Mouse (Mus musculus): ENCODE measurements at regions not wholly inside any gene's neighbourhood (a gene's known extent, or its start where the extent isn't known, plus 50 kb on each side); places are given as distances from the start of the nearest gene placed in this dataset.

DNA sequence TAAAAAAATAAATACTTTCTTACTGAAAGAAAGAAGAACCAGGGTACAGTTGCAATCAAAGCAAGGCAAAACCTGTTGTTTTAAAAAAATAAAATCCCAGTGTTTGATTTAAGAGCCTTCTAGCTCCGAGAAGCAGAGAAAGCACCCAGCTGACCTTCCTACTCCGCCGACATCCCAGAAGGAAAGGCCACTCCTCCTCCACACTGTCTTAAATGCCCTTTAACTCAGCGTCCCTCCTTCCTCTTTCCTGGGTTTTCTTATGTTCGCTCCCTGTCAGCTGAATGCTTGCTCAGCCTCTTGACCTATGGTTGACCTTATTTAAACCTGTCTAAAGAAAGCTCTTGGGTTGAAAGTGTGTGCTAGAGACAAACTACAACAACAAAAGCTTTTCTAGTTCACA, 79.1 kb downstream of the Sptssa start:
- no peak for DNase-seq (ENCODE audit: low read depth)

DNA sequence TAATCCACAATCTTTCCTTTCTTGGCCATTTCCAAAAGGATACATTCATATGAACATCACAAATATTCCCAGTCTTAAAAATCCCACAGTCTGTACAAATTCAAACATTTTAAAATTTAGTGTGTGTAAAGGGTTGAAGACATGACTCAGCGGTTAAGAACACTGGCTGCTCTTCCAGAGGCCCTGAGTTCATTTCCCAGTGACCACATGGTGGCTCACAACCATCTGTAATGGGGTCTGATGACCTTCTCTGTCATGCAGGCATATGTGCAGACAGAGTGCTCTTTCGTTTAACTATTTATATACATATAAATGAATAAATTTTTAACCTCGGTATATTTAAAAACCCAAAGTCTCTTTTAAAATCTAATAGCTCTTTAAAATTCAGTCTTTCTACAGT, 79.6 kb downstream of the Sptssa start:
- DNase-seq (ENCODE audit: low read depth): no peak

GRCm38 (mm10) chr12:54572866-54573265, 83.5 kb downstream of the Sptssa start:
- DNase-seq (ENCODE audit: low read depth): no peak

GRCm38 (mm10) chr12:54568078-54568931, 88.1 kb downstream of the Sptssa start:
- DNase-seq (ENCODE audit: low read depth): peak; percentile 62

DNA sequence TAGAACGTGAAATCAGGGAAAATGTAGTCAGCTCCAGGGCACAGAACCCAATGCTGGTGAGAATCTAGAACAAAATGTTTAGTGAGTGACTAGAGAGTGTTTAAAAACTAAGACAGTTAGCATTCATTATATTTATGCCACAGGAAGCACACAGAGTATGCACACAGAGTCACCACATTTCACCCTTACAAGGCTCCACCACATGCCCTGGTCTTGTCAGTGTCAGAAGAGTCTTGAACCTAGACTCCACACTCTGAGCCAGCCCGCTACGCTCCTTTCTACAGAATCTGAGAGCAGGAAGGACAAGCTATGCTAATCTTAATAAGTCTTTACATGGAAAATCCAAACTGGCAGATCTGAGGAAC, 89.0 kb downstream of the Sptssa start:
- no peak for DNase-seq (ENCODE audit: low read depth)

DNA sequence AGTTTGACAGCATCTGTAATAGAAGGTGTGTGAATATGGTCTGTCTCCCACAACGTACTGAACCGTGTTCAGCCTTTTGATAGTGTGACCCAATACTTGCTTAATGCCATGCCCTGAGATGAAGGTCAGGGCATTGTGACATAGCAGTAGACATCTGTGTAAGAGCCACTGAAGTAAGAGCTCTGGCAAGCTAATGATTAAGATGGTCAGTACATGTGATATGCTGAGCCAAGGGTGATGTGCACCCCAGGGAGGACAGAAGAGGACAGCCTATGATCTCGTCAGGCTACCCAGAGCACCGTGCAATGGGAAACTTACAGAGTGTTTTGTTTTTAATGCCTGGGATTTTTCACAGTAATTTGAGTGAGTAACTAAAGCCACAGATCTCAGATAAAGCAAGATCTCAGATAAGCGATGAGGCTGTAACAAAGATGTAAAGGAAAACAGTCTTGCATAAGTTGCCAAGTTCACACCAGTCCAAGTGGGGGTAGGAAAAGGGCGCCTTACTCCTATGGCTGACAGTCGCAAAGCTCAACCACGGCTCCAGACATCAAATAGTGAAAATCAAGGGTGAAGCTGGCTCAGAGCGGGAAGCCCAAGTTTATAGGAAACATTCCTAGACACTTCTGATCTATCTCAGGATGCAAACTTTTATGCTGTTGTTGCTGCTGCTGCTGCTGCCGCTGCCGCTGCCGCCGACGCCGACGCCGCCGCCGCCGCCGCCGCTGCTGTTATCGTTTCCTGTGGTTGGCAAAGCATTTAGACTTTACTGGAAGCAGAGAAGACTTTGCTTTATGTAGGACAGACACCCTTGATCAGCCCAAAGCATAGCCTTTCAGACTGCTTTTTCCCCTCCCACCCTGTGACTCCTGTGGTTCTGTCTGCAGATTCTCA, 89.6 kb downstream of the Sptssa start:
- DNase-seq (ENCODE audit: low read depth): peak; percentile 54

GRCm38 (mm10) chr12:54561981-54562380, 94.4 kb downstream of the Sptssa start:
- no peak for DNase-seq (ENCODE audit: low read depth)

- peak; percentile 72 for DNase-seq (ENCODE audit: low read depth)
These were observed 98.3 kb downstream of the Sptssa start for GRCm38 (mm10) chr12:54558106-54558505.

DNA sequence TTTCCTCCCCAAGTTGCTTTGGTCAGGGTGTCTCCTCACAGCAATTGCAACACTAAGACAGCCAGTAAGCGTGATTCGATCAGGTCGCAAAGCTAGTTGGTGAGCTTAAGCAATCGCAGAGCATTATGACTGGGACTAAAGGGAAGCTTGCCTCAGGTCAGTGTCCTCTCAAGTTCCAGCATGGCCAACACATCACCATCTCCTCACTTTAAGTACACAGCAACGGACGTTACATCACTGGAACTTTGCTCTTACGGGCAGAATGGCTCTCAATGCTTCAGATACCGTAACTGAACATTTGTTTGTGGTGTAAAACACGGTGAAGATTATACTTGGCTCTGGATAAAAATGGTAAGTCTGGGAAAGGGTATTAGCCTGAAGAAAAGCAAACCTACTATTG, 106.7 kb downstream of the Sptssa start:
- DNase-seq (ENCODE audit: low read depth): no peak

- DNase-seq (ENCODE audit: low read depth): peak; percentile 73
These were observed 110.4 kb downstream of the Sptssa start for GRCm38 (mm10) chr12:54545821-54546608.

GRCm38 (mm10) chr12:54538320-54538705, 118.1 kb downstream of the Sptssa start:
- peak; percentile 46 for DNase-seq (ENCODE audit: low read depth)

DNA sequence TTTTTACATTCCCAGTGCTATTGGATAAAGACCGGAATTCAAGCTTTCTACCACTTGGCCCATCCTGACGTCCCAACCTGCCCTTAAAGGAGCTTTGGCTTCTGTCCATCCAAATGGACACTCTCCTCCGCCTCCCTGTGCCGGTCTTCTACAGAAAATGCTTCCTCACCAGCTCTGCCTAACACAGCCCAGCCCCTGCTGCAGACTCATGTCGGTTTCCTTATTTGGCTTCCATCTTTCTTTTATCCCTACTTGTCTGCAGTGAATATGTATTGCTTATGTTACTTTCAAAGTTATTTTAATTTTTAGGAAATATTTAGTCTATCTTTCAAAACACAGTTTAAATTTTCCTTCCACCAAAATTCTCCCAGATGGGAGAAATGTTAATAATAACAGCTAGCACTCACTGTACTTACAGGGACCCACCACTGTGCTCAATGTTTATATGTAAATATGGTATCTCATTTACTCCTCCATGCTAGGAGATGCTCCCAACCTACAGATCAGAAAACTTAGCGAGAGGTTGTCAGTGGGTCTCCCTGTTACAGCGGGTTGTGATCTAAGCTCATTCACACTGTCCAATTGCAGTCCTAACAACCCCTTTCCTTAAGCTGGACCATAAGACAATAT, 118.6 kb downstream of the Sptssa start:
- no peak for DNase-seq (ENCODE audit: low read depth)

- DNase-seq (ENCODE audit: low read depth): no peak
These were observed 119.4 kb downstream of the Sptssa start for GRCm38 (mm10) chr12:54537022-54537421.

- DNase-seq (ENCODE audit: low read depth): no peak
These were observed 120.5 kb downstream of the Sptssa start for GRCm38 (mm10) chr12:54535556-54536516.

GRCm38 (mm10) chr12:54534910-54535309, 121.5 kb downstream of the Sptssa start:
- DNase-seq (ENCODE audit: low read depth): no peak

GRCm38 (mm10) chr12:54533134-54533533, 123.2 kb downstream of the Sptssa start:
- DNase-seq (ENCODE audit: low read depth): no peak

DNA sequence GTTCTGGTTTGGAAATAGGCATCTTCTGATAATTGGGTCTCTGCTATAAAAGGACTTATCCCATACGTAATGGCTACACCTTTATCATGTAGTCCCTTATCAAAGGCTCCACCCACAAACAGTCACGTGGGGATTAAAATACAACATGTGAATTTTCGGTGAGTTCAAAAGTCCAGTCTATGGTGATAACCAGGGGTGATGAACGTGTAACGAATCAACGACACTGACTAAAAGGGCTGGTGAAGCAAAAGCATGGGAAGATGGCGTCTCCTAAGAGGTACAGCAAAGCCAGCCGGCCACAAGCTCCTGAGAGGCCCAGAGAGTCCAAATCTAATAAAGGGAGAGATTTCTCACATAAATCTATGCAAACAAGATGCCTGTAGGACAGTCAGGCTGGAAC, 124.3 kb downstream of the Sptssa start:
- DNase-seq (ENCODE audit: low read depth): no peak

GRCm38 (mm10) chr12:54528046-54528445, 128.3 kb downstream of the Sptssa start:
- DNase-seq (ENCODE audit: low read depth): peak; percentile 16

DNA sequence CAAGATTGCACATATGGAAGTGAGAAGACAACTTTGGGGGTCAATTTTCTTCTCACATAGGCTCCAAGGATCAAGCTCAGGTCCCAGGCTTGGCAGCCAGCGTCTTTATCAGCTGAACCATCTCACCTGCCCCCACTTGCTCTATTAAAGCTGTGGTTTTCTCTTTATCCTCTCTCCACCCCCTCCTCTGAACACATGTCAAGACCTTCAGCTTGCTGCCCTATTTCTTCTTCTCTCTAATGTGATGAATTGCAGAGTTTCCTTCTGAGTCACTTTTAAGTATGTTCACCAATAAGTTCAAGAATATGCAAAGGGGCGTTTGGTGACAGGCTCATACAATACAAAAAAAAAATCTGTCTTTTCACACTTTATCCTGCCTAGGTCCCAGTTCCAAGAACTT, 128.8 kb downstream of the Sptssa start:
- no peak for DNase-seq (ENCODE audit: low read depth)

DNA sequence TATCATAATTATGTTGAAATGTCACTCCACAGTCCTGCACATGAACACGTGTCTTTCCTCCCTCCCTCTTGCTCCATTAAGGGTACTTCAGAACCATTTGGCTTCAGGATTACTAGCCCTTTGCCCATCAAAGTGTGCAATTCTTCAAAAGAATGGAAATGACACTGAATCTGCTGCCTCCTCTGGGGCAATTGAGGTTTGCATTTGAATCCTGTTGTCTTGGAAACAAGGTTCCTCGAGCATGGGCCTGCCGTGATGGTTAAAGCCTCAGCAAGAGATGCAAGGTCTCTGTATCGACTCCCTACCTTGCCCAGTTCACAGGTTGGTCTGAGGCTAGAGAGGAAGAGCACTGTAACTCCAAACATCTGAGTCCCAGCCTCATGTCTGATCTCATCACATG, 136.0 kb downstream of the Sptssa start:
- no peak for DNase-seq (ENCODE audit: low read depth)

GRCm38 (mm10) chr12:54519370-54519769, 137.0 kb downstream of the Sptssa start:
- DNase-seq (ENCODE audit: low read depth): no peak

All from naive thymus-derived CD4-positive, alpha-beta T cell, adult 2 months (primary cell).